Mouse (Mus musculus) kidney, embryonic 16.5 days (tissue): Measurements from ENCODE around the gene Spi1. TPM values are rescaled to one million over a fixed set of nuclear protein-coding genes. Genes with fewer than 3 reads are reported as not detected.

ENCODE experiments used
- ATAC-seq: fragments of 200-750 bp; cut with Nextera tagmentation; 2 replicates; pipeline ENCODE4 v1.8.0; 2017; ENCODE audit warnings: moderate TSS enrichment; ENCODE audit not compliant: low FRiP score, low TSS enrichment
- H3K27ac ChIP-seq: fragments of 300-500 bp; sonication (generic); 2 replicates; pipeline ENCODE4 v1.5.1; 2014; ENCODE audit warnings: low read length
- H3K27me3 ChIP-seq: fragments of 300-500 bp; sonication (generic); 2 replicates; pipeline ENCODE4 v1.6.1; 2014; ENCODE audit warnings: low read length, control low read depth, mixed read lengths; ENCODE audit not compliant: insufficient read depth
- H3K36me3 ChIP-seq: fragments of 300-500 bp; sonication (generic); 2 replicates; pipeline ENCODE4 v1.6.1; 2014; ENCODE audit warnings: low read length, control low read depth, mixed read lengths; ENCODE audit not compliant: insufficient read depth
- H3K4me1 ChIP-seq: fragments of 300-500 bp; sonication (generic); 2 replicates; pipeline ENCODE4 v1.6.1; 2014; ENCODE audit warnings: low read length, control low read depth, mixed read lengths; ENCODE audit not compliant: insufficient read depth
- H3K4me2 ChIP-seq: fragments of 300-500 bp; sonication (generic); replicated peaks from 2 replicates; pipeline ENCODE4 v1.6.1; 2014; ENCODE audit warnings: low read depth, low read length
- H3K4me3 ChIP-seq: fragments of 300-500 bp; sonication (generic); 2 replicates; pipeline ENCODE4 v1.5.1; 2014; ENCODE audit warnings: mild to moderate bottlenecking, low read length
- H3K9ac ChIP-seq: fragments of 300-500 bp; sonication (generic); replicated peaks from 2 replicates; pipeline ENCODE4 v1.6.1; 2014; ENCODE audit warnings: low read length
- H3K9me3 ChIP-seq: fragments of 300-500 bp; sonication (generic); 2 replicates; pipeline ENCODE4 v1.6.1; 2016; ENCODE audit warnings: low read length, control low read depth
- WGBS: fragments of 180-500 bp; shearing (Covaris S2); extraction: QIAGEN DNeasy Blood & Tissue Kit; methylation state at CpG from one replicate; pipeline ENCODE4 v1.1.7; 2014; 5-methylcytosine and 5-hydroxymethylcytosine counted together
- polyA plus RNA-seq: library from polyadenylated mRNA; unstranded; fragments of >200 nt; fragmentation: Nextera tagmentation; extraction: Ambion mirVana; gene quantifications from 2 replicates; pipeline ENCODE4 v1.2.1, GENCODE M21; 2015

Spi1 gene
- polyA plus RNA-seq, 1 experiment from 2014 or later = 4.2 TPM

- H3K9ac ChIP-seq = no peak overlapping the region
- peaks cover 17% of the 10 kb centered on the region for H3K4me1 ChIP-seq
- no peaks in the 10 kb centered on the region for H3K9me3 ChIP-seq
- H3K4me2 ChIP-seq = no peak overlapping the region
- no peaks in the 10 kb centered on the region for H3K27me3 ChIP-seq
- peaks cover 50% of the 10 kb centered on the region for H3K36me3 ChIP-seq
- 46% methylated on average over 3 of the region's 3 CpGs for WGBS
- no peak overlapping the region for H3K27ac ChIP-seq
- no peak for ATAC-seq
- no peak overlapping the region for H3K4me3 ChIP-seq
These were observed 16.6 kb upstream of the Spi1 start for GRCm38 (mm10) chr2:91065544-91065943.

GRCm38 (mm10) chr2:91066455-91066854 is 15.7 kb upstream of the Spi1 start:
- Histone ChIP-seq H3K27me3 (no peaks in the 10 kb centered on the region), H3K4me2 (no peak overlapping the region), H3K27ac (no peak overlapping the region), H3K9me3 (no peaks in the 10 kb centered on the region), H3K36me3 (peaks cover 45% of the 10 kb centered on the region), H3K9ac (no peak overlapping the region), H3K4me1 (peaks cover 24% of the 10 kb centered on the region), H3K4me3 (no peak overlapping the region)
- ATAC-seq = no peak
- WGBS = 89% methylated on average over 3 of the region's 3 CpGs

- Histone ChIP-seq H3K4me2 (peak overlapping the region; percentile 92), H3K27me3 (no peaks in the 10 kb centered on the region), H3K9me3 (no peaks in the 10 kb centered on the region), H3K27ac (no peak overlapping the region), H3K4me1 (peaks cover 20% of the 10 kb centered on the region), H3K9ac (peak overlapping the region; percentile 81), H3K36me3 (peaks cover 28% of the 10 kb centered on the region), H3K4me3 (peak overlapping the region; percentile 74)
- WGBS = 50% methylated on average over 13 of the region's 13 CpGs
- no peak for ATAC-seq
These were observed 13.9 kb upstream of the Spi1 start for GRCm38 (mm10) chr2:91068162-91068871.

- Histone ChIP-seq H3K27ac (no peak overlapping the region), H3K36me3 (peaks cover 23% of the 10 kb centered on the region), H3K4me2 (peak overlapping the region; percentile 92), H3K4me1 (peaks cover 20% of the 10 kb centered on the region), H3K4me3 (peak overlapping the region; percentile 74), H3K9ac (peak overlapping the region; percentile 81), H3K9me3 (no peaks in the 10 kb centered on the region), H3K27me3 (no peaks in the 10 kb centered on the region)
- no peak for ATAC-seq
- 48% methylated on average over 6 of the region's 6 CpGs for WGBS
These were observed 13.4 kb upstream of the Spi1 start for GRCm38 (mm10) chr2:91068872-91069165.

- H3K9ac ChIP-seq = peak overlapping the region; percentile 81
- 5% methylated on average over 14 of the region's 14 CpGs for WGBS
- peak; percentile 4 for ATAC-seq
These were observed 12.7 kb upstream of the Spi1 start for GRCm38 (mm10) chr2:91069306-91070000.

GRCm38 (mm10) chr2:91070076-91070800 is 12.0 kb upstream of the Spi1 start, which contains the start of gene Slc39a13:
Slc39a13 (minus strand) TSS chr2:91070417.
- H3K9ac ChIP-seq = peak within 1 kb of the TSS; percentile 81
- H3K4me2 ChIP-seq = peak within 1 kb of the TSS; percentile 92
- peak; percentile 98 for ATAC-seq
- under 1% methylated on average over 66 of the region's 69 CpGs for WGBS
- no peaks in the 10 kb centered on the region for H3K9me3 ChIP-seq
- H3K4me3 ChIP-seq = peak within 1 kb of the TSS; percentile 74
- 0 out of 2 replicates have a peak, but pooled peaks cover 11% of the 10 kb centered on the region for H3K36me3 ChIP-seq
- H3K4me1 ChIP-seq = peaks cover 20% of the 10 kb centered on the region
- no peaks in the 10 kb centered on the region for H3K27me3 ChIP-seq
- peak within 1 kb of the TSS; percentile 78 for H3K27ac ChIP-seq

More at GRCm38 (mm10) chr2:91069306-91070000, 12.7 kb upstream of the Spi1 start:
- Histone ChIP-seq H3K4me2 (peak overlapping the region; percentile 92), H3K9me3 (no peaks in the 10 kb centered on the region), H3K27ac (peak overlapping the region; percentile 78), H3K4me3 (peak overlapping the region; percentile 74), H3K27me3 (no peaks in the 10 kb centered on the region), H3K36me3 (0 out of 2 replicates have a peak, but pooled peaks cover 17% of the 10 kb centered on the region), H3K4me1 (peaks cover 20% of the 10 kb centered on the region)

- WGBS = 87% methylated on average over 10 of the region's 10 CpGs
- Histone ChIP-seq H3K27me3 (no peaks in the 10 kb centered on the region), H3K4me2 (peak overlapping the region; percentile 92), H3K36me3 (0 out of 2 replicates have a peak, but pooled peaks cover 11% of the 10 kb centered on the region), H3K27ac (peak overlapping the region; percentile 78), H3K9ac (peak overlapping the region; percentile 81), H3K4me3 (peak overlapping the region; percentile 74), H3K4me1 (peaks cover 20% of the 10 kb centered on the region), H3K9me3 (no peaks in the 10 kb centered on the region)
- no peak for ATAC-seq
These were observed 11.1 kb upstream of the Spi1 start for GRCm38 (mm10) chr2:91071059-91071458.

- H3K36me3 ChIP-seq = 0 out of 2 replicates have a peak, but pooled peaks cover 1% of the 10 kb centered on the region
- no peaks in the 10 kb centered on the region for H3K9me3 ChIP-seq
- no peak for ATAC-seq
- H3K9ac ChIP-seq = no peak overlapping the region
- H3K27ac ChIP-seq = no peak overlapping the region
- WGBS = 14% methylated on average over 1 of the region's 1 CpGs
- H3K4me1 ChIP-seq = peaks cover 20% of the 10 kb centered on the region
- no peaks in the 10 kb centered on the region for H3K27me3 ChIP-seq
- no peak overlapping the region for H3K4me3 ChIP-seq
- H3K4me2 ChIP-seq = no peak overlapping the region
These were observed 10.1 kb upstream of the Spi1 start for GRCm38 (mm10) chr2:91072092-91072491.

- Histone ChIP-seq H3K9me3 (no peaks in the 10 kb centered on the region), H3K4me3 (peak overlapping the region; percentile 55), H3K9ac (peak overlapping the region; percentile 71; the same call in 1 of the 2 replicates), H3K36me3 (no peaks in the 10 kb centered on the region), H3K27ac (no peak overlapping the region), H3K4me2 (peak overlapping the region; percentile 86), H3K27me3 (no peaks in the 10 kb centered on the region), H3K4me1 (peaks cover 4% of the 10 kb centered on the region; the same call in 1 of the 2 replicates)
- 17% methylated on average over 12 of the region's 12 CpGs for WGBS
- ATAC-seq = no peak
These were observed 4.3 kb upstream of the Spi1 start for GRCm38 (mm10) chr2:91077957-91078313.
